Mouse (Mus musculus) myocyte (in vitro differentiated cells): Measurements from ENCODE around the gene Mthfsl.

Experiments
- CEBPB ChIP-seq: IDR thresholded peaks from 2 replicates; pipeline ENCODE4 v1.6.1; 2011; ENCODE audit warnings: mild to moderate bottlenecking, moderate library complexity; ENCODE audit not compliant: poor library complexity, insufficient read depth, severe bottlenecking
- E2F4 ChIP-seq: IDR thresholded peaks from one replicate; pipeline ENCODE4 v1.6.1; 2011; ENCODE audit warnings: mild to moderate bottlenecking, control low read depth, moderate library complexity; ENCODE audit not compliant: insufficient read depth
- MAX ChIP-seq: IDR thresholded peaks from one replicate; pipeline ENCODE4 v1.6.1; 2011; ENCODE audit warnings: low read depth, mild to moderate bottlenecking, control low read depth
- MYOG ChIP-seq, 3 experiments: IDR thresholded peaks; one replicate each; pipeline ENCODE4 v1.6.1; 2011; ENCODE audit warnings: control low read depth in 2 of 3, low read depth in 2 of 3, mild to moderate bottlenecking in 2 of 3; ENCODE audit not compliant: insufficient read length in 2 of 3, control insufficient read depth in 1 of 3, insufficient read depth in 1 of 3
- POLR2A ChIP-seq: IDR thresholded peaks from one replicate; pipeline ENCODE4 v1.6.1; 2011; ENCODE audit warnings: low read depth, mild to moderate bottlenecking, control low read depth, moderate library complexity; ENCODE audit not compliant: insufficient read length
- REST ChIP-seq: IDR thresholded peaks from one replicate; pipeline ENCODE4 v1.6.1; 2011; ENCODE audit warnings: mild to moderate bottlenecking, control low read depth, moderate library complexity; ENCODE audit not compliant: insufficient read depth, insufficient read length
- TCF3 ChIP-seq: IDR thresholded peaks from one replicate; pipeline ENCODE4 v1.6.1; 2011; ENCODE audit warnings: low read depth, control low read depth; ENCODE audit not compliant: insufficient read length
- USF1 ChIP-seq: IDR thresholded peaks from one replicate; pipeline ENCODE4 v1.6.1; 2011; ENCODE audit warnings: low read depth, mild to moderate bottlenecking, control low read depth, moderate library complexity

DNA sequence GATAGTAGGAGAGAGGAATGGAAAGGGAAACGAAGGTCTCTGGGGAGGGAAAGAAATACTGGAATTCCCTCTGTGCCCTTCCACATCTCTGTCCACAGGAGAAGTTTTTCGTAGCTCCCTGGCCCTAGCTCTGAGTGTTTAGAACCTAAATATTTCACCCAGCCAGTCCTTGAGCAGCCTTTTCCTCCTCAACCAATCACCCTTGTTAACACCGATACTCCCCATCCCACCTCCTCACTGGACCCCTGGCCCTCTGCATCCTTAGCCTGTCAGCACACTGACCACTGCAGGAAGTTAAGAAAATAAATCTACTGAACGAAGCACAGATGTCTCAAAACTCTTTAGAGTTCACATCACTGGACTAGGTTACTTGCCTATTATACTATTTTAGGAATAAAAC, 13.4 kb downstream of the Mthfsl start:
- TF ChIP-seq POLR2A (no peak), MAX (no peak), MYOG (IDR thresholded peaks at IDR 0.05; ENCODE audit: control insufficient read depth in 1 of 3, insufficient read depth in 1 of 3, insufficient read length in 2 of 3, low read depth in 2 of 3) (no peak), E2F4 (no peak), TCF3 (no peak), USF1 (no peak), CEBPB (no peak), REST (no peak)
